Mouse (Mus musculus): Measurements from ENCODE around the gene Kcns3. TPM values are rescaled to one million over a fixed set of nuclear protein-coding genes. Genes with fewer than 3 reads are reported as not detected.
"Not testable (repeated sequence)": the region's sequence is repeated elsewhere in the genome, so short reads cannot be mapped to it uniquely, and the experiment has no call there.

Kcns3 gene
- polyA plus RNA-seq, 1 experiment, result not detected

DNA sequence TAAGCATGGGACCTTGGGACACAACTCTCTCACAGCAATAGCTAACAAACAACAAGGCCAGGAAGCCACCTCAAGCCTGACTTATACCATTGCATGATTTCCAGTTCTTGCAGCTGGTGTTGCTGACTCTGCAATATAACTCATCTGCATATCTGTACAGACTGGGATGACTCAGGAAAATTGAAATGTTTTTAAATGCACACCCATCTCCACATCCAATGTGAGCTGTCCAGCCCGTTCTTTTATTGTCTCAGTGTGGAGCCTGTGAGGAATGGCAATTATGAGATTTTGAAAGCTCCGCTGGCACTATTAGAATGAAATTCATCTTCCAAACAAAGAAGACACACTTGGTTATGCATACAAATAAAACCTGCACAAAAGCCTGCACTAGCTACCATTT is 84.0 kb downstream of the Kcns3 start:
- TF ChIP-seq USF1 (IDR thresholded peaks at IDR 0.05; ENCODE audit: low read depth) (no peak), TCF12 (IDR thresholded peaks at IDR 0.05; ENCODE audit: insufficient read depth, poor library complexity, severe bottlenecking) (no peak), REST (IDR thresholded peaks at IDR 0.05; ENCODE audit: insufficient read depth, insufficient read length) (no peak), POLR2AphosphoS2 (IDR thresholded peaks at IDR 0.05; ENCODE audit: insufficient read length, low read depth) (no peak)
- H3K4me3 ChIP-seq, result no peak overlapping the region
- H3K27me3 ChIP-seq (ENCODE audit: control insufficient read depth, insufficient read depth, insufficient read length), result no peaks in the 10 kb centered on the region
- H3K36me3 ChIP-seq (ENCODE audit: control insufficient read depth, insufficient read depth), result no peaks in the 10 kb centered on the region
- no peaks in the 10 kb centered on the region for H3K79me2 ChIP-seq (ENCODE audit: control insufficient read depth, insufficient read depth)
- no peak overlapping the region for H3ac ChIP-seq (ENCODE audit: control insufficient read depth, insufficient read length)
- H3K4me2 ChIP-seq (ENCODE audit: low read depth), result no peak overlapping the region

DNA sequence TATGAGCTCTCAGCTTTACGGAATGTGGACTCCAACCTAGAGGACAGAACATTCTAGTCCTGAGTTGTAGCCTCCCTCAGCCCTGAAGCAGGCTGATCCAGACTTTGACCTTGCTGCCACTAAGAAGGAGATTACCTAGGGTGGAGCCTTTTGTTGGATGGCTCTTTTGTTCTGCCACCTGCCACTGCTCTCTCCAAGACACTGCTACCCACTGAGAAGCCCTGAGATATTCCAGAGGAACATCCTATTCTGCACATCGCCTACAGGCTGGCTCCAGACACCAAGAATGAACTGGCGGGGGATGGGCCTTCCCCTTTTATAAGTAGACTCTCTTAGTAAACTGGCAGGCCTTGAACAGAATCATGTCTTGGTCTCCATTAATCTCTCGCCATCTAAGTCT is 98.2 kb downstream of the Kcns3 start:
- not testable (repeated sequence) for H3K4me3 ChIP-seq; H3K4me2 ChIP-seq (ENCODE audit: low read depth); H3K79me2 ChIP-seq (ENCODE audit: control insufficient read depth, insufficient read depth); H3K27me3 ChIP-seq (ENCODE audit: control insufficient read depth, insufficient read depth, insufficient read length); H3ac ChIP-seq (ENCODE audit: control insufficient read depth, insufficient read length); H3K36me3 ChIP-seq (ENCODE audit: control insufficient read depth, insufficient read depth)

DNA sequence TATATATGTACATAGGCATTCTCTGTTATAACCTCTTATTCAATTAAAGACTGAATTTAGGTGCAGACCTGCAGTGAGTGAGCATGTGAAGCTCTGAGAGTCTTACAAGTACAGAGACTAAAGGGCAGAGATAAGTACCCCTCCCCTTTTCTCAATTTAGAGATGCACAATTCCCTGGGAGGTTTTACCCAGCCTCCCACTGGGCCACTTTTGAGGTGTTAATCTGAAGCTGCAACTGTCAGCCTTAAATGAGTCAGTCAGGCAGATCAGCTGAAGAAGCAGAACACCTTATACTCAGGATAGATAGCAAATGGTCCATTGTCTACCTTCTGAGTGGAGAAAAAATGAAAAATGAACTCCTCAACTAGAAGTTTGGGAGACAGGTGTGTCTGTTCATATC is 109.0 kb downstream of the Kcns3 start:
- Histone ChIP-seq H3K4me3 (no peak overlapping the region), H3K36me3 (ENCODE audit: control insufficient read depth, insufficient read depth) (no peaks in the 10 kb centered on the region), H3K79me2 (ENCODE audit: control insufficient read depth, insufficient read depth) (no peaks in the 10 kb centered on the region), H3K27me3 (ENCODE audit: control insufficient read depth, insufficient read depth, insufficient read length) (no peaks in the 10 kb centered on the region), H3K4me2 (ENCODE audit: low read depth) (no peak overlapping the region), H3ac (ENCODE audit: control insufficient read depth, insufficient read length) (no peak overlapping the region)
- no peak for TF ChIP-seq TCF3 (IDR thresholded peaks at IDR 0.05; ENCODE audit: insufficient read length, low read depth)

Other genes with a start within 250 kb of the Kcns3 start
- not detected for gene Msgn1, start 57.9 kb upstream of the Kcns3 start, polyA plus RNA-seq (2012; fragmentation: generic; extraction: Trizol)
- 1.8 TPM for gene Gen1, start 114.7 kb upstream of the Kcns3 start, polyA plus RNA-seq (2012; fragmentation: generic; extraction: Trizol)
- 11.2 TPM for gene Smc6, start 114.8 kb upstream of the Kcns3 start, polyA plus RNA-seq (2012; fragmentation: generic; extraction: Trizol)

All from myocyte (in vitro differentiated cells).